Mouse (Mus musculus): ENCODE measurements at regions not wholly inside any gene's neighbourhood (a gene's known extent, or its start where the extent isn't known, plus 50 kb on each side); places are given as distances from the start of the nearest gene placed in this dataset.

DNA sequence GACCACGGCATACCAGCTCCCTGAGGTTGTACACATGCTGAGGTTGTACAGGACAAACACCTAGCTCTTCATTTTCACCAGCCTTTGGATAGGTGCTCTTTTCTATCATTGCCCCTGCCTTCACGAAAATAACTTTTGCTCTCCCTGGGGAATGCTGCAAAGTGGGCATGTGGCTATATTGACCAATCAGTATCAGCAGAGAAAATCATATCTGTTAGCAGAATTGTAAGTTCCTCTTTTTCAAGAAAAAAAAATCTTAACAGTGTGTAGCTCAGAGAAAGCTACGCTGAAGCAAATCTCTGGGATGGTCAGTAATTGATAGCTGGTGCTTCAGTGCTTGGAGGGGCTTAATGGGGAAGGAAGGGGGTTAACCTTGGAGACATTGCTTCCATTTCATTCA is 319.6 kb upstream of the 5930422O12Rik start:
- no peak for DNase-seq

DNA sequence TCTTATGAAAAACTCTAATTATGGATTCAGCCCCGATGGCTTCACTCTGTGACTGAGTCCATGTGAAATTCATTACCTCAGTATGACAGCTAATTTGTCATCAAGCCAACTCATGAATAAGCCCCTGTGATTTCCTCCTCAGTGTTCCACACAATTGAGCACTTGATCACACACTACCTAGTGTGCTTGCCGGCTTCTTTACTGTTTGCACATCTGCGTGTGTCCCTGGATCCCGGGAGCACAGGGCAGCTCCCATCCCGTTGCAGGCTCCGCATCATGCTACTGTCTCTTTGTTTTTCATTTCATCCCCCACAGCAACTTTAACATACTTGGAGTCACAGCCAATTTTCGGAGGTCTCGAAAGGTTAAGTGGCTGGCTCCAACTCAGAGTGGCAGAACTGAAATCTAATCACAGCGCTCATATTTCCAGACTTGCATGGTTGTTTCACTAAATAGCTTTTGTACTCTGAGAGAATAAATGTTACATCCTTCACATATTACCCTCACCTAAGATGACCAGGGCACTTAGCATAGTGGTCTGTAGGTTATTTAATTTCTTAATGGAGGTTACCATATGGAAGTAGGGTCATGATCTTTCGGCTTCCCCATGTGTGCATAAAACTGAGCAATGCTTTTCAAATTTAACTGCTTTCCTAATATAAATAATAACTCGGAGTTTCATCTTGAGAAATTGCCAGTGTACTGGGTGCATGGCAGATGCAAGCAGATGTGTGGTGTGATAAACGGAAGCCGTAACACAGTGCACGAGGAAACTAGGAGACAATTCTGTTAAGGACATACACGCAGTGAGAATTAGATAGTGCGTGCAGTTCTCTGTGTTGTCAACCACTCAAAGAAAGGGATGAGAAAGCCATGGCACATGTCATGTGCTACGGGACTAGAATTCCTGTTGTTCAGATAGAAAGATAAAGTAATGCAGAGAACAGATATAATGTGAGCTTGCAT is 313.0 kb upstream of the 5930422O12Rik start:
- no peak for DNase-seq

DNA sequence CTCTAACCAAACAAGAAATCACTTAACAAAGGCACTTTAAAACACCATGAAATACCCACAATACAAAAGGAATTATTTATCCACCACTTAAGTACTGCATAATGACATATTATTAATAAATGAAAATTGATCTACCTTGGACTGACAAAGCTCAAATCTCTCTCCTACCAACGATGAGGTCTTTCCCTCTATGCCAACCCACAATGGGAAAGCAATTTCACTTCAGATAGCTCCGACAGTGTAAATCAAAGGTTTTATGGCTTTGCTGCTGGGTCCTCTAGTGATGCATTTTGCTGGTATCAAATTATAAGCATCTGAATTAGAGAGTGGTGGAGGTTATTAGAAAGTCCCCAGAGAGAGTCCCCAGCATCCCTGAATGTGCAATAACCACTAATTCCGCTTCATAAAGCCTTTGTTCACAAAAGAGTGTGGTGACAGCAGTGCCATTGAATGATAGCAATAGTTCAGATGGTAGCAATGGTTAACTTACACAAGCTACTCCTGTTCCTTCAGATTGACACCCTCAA is 305.4 kb upstream of the 5930422O12Rik start:
- no peak for DNase-seq

DNA sequence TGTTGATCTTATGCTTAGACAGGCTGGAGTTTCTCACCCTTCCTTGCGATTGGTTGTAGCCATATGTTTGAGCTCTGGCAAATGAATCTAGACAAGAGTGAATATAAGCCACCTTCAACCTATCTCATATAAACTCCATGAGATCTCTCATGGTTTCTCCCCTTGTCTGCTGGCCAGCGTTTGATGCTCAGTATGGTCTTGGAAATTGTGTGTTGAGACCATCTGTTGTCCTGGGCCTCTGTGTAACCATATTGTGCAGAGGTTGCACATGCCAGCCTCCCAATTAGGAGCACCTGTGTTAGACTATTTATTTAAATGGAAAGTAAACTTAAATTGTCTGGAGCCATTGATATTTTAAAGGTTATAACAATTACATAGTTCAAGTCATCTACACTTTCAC is 301.5 kb upstream of the 5930422O12Rik start:
- DNase-seq: no peak

DNA sequence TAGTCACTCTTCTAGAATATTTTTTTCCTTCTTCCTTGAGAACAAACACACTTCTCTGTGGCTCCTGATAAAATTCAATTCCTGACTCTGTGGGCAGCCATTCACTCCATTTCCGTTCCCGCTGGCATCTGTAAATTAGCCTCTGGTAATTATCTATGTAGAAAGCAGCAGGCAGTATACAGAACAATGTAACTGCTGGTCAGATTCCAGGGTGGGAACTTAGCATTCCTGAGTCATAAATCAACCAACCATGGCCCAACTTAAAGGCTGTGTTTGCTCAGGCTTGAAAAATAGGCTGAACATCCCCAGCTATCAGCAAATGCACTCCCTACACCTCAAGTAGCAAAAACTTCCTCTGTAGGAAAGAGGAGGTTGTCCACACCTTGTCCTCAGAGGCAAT is 289.6 kb upstream of the 5930422O12Rik start:
- DNase-seq: no peak

DNA sequence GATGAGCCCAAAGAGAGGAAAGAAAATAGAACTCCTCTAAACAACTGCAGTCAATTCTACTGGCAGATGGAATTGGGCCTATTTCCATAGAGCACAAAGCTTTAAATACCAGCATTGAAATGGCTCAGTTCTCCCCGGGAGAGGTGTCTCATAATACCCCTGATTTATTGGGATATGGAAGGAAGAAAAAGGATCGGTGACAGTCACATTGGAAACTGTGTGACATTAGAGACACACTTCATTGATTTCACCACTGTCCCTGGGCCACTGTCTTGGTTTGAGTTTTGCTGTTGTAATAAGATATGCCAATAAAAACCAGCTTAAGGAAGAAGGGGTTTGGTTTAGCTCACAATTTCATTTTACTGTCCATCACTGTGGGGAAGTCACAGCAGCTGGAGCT is 288.7 kb upstream of the 5930422O12Rik start:
- DNase-seq: no peak

DNA sequence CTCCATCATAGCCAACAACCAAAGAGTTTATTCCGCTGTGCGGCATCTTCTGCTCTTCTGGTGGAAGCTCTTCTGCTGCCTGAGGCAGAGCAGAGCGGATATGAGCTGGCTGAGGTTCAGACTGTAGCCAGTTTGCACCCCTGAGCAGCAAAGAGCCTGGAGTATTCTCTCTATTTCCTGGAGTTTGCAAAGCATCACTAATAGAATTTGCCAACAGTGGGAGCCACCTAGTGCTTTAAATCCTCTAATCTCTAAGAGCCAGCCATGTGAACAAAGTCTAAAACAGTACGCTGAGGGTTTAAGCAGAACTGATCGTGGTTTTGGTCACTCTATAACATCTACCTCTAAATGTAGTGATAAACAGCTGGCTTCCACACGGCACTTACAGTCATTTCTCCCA is 250.9 kb upstream of the 5930422O12Rik start:
- no peak for DNase-seq

DNA sequence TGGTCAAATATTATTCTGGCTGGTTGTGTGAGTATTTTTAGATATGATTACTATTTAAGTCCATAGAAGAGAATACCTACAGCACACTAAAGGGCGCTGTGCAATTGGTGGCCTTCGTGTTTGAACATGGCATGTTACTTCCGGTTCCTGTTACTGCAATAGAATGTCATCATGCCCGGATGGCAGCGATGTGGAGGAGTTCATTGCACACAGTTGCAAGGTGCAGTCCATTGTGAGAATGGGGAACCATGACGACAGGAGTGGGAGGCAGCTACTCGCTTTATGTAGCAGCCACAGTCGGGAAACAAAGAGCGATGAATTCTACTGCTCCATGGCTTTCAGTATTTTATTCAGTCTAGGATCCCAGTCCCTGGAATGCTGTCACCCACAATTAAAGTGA is 245.5 kb upstream of the 5930422O12Rik start:
- DNase-seq: no peak
